Mouse (Mus musculus) urinary bladder, postnatal 36 days (tissue): ENCODE measurements at regions not wholly inside any gene's neighbourhood (a gene's known extent, or its start where the extent isn't known, plus 50 kb on each side); places are given as distances from the start of the nearest gene placed in this dataset.

Experiments used
- DNase-seq, 2 experiments: peaks; one replicate each; pipeline ENCODE4 v3.0.0; 2022; ENCODE audit warnings: low spot score in 2 of 2, mixed read lengths in 1 of 2

- no peak for DNase-seq
Observed at GRCm38 (mm10) chr12:98045784-98046458, 213.3 kb downstream of the Galc start.

GRCm38 (mm10) chr12:98043436-98043835, 215.8 kb downstream of the Galc start:
- DNase-seq: no peak

GRCm38 (mm10) chr12:98039677-98040076, 219.6 kb downstream of the Galc start:
- DNase-seq: no peak

DNA sequence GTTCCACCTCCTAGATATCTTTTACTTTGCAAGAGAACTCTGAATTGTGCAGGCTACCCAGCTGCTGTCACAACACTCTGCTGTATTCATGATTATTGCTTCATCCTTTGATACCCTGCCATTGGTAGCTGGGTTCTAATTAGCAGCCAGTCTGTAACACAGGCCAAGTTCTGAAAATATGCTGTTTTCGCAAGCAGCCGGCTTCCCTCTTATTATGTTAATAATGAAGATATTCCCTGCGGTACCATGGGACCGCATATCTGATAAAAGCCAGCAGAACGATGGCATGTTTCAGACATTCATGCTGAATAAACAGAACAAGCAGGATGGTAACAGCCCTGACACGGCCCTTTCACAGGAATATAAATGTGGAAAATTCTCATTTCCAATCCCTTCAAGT, 235.6 kb downstream of the Galc start:
- DNase-seq: no peak

- DNase-seq: no peak
Observed at GRCm38 (mm10) chr12:98014607-98015278, 244.5 kb downstream of the Galc start.

GRCm38 (mm10) chr12:98009175-98009574, 250.1 kb downstream of the Galc start:
- no peak for DNase-seq

DNA sequence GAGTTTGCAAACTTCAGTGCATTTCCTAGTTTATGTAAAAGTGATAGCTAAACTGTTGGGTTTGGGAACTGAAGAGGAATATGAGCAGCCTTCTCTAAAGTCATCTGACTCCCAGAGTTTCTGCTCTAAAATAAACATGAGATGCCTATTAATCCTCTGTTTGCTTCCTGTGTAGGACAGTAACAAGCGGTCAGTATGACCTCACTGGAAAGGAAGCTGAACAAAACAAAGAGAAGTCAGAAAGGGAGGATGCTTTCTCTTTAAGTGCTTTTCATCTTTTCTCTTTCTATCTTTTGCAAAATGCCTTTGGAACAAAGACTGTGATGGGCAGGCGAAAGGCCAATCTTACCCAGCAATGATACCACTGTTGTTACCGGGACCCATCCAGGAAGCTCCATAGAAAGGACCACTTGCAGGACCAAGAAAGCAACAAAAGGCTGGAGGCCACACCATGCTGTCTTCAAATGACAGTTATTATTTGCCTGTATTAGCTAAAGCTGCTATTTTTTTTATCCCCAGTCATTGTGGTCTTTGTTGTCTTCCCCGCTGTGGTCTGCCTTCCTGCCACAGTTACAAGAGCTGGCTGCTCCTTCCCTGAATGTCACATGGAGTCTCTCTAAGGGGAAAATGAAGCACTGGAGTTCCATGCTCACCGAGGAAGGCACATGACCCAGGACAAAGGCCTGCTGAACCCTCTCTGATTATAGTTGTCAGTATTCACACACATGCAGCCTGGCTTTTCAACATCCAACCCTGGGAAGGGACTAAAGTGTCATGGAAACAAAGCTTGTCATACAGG, 253.4 kb downstream of the Galc start:
- no peak for DNase-seq

- DNase-seq: no peak
Observed at GRCm38 (mm10) chr12:98002217-98002616, 257.0 kb downstream of the Galc start.

DNA sequence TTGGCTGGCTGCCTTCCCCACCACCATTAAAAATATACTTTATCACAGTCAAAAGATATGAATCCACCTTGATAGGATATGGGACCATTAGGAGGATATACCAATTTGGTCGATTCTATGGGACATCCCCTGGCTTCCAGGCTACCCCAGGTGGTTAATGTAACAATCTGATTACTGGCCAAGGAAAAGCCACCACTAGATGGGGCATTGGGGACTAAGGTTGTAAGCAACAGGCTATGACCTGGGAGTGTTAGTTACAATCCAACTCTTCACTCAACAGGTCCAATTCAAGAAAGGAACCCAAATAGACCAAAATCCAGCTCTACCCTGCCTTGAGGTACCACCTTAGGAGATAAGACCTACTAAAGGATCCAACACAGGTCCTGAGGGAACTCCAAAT, 264.4 kb downstream of the Galc start:
- DNase-seq: no peak

GRCm38 (mm10) chr12:97993937-97994336, 265.3 kb downstream of the Galc start:
- DNase-seq: no peak

GRCm38 (mm10) chr12:97983390-97983789, 275.9 kb downstream of the Galc start:
- no peak for DNase-seq

- no peak for DNase-seq
Observed at GRCm38 (mm10) chr12:97978668-97979067, 280.6 kb downstream of the Galc start.

GRCm38 (mm10) chr12:97978178-97978651, 281.0 kb downstream of the Galc start:
- DNase-seq: no peak

- no peak for DNase-seq
Observed at GRCm38 (mm10) chr12:97977633-97978032, 281.6 kb downstream of the Galc start.

DNA sequence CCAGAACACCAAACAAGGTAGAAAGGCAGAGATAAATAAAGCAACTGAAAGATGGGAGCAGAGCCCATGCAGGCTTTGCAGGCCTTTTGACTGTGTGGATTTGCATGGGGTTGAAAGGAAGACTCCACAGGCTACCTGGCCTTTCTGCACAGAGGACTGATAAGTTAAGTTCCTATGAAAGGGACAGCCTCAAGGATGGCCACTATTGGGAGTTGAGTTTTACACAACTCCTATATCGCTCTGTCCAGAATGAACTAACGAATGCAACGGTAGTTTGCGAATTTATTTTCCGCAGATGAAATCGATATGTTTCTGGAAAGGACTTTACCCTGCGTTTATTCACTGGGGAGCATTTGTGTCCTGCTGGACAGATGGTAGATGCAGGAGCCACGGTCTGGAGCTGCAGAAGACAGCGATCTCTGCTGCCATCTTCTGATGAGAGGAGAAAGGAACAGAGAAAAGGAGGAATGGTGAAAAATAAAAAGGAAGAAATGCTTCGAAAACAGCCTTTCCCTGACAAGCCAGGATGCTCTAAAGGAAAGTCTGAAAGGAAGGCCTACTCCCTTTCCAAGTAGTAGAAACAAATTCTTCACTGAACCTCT, 285.2 kb downstream of the Galc start:
- no peak for DNase-seq

- DNase-seq: no peak
Observed at GRCm38 (mm10) chr12:97957201-97957600, 302.1 kb downstream of the Galc start.

DNA sequence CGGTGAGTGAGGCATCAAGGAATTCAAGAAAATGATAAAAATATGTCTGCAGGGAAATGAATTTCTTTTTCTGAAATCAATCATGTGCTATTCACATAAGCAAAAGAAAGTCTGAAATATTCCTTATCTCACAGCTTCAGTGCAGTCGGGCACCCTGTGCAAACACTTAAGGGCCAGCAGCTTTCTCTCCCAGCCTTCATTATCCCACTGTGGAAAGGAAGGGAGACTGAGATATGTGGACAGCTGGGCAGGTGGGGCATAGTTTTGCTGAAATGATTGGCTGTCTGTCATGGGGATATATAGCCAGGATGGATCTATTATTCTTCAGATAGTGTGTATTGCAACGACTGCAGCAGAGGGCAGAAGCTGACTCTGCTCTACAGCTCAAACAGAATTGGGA, 305.9 kb downstream of the Galc start:
- no peak for DNase-seq

GRCm38 (mm10) chr12:97952204-97952603, 307.1 kb downstream of the Galc start:
- DNase-seq: no peak

DNA sequence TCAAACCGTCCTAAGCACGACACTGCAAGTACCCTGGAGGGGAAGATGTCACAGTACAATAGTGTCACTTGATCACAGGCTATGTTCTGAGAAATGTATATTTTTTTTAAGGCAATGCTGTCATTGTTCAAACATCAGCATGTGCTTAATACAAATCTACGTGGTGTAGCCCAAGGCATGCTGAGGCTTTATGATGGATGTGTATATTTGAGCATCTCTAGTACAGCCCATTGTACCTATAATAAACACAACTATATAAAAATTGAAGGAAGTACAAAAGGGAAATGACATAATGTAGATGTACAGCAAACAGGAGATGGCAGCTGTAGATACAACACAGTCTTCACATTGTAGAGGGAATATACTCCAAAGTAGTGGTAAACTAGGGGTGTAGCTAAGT, 309.2 kb downstream of the Galc start:
- DNase-seq: no peak

GRCm38 (mm10) chr12:97947421-97947820, 311.8 kb downstream of the Galc start:
- no peak for DNase-seq

DNA sequence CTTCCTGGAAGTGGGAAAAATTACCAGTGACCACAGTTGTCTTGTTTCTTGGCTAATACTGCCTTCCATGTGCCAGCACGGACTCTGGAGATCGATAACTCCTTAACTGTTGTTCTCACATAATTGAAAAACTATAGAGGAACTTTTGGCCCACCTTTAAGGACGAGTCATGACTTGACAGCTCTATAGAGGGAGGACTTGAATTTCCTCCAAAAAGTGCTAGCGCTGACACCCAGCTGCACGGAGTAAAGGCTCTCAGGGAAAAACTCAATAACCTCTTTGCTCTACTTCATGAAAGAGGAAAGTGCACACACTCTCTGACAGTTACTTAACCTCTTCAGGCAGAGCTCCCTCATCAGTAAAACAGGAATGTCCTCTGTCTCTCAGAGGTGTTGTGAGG, 320.9 kb downstream of the Galc start:
- DNase-seq: no peak

- DNase-seq: no peak
Observed at GRCm38 (mm10) chr12:97929877-97930276, 329.4 kb downstream of the Galc start.
